Mouse (Mus musculus): Measurements from ENCODE around the gene Rabgap1l. TPM values are rescaled to one million over a fixed set of nuclear protein-coding genes. Genes with fewer than 3 reads are reported as not detected.
"Not testable (repeated sequence)": the region's sequence is repeated elsewhere in the genome, so short reads cannot be mapped to it uniquely, and the experiment has no call there.

The Rabgap1l gene
- polyA plus RNA-seq, 1 experiment from 2014 or later, result 12.2 TPM

GRCm38 (mm10) chr1:160438820-160439219, 354.2 kb downstream of the Rabgap1l start:
- Histone ChIP-seq H3K27ac (ENCODE audit: low read depth, low read length) (no peak overlapping the region), H3K4me2 (no peak overlapping the region), H3K36me3 (ENCODE audit: control insufficient read depth, insufficient read depth, low read length) (no peaks in the 10 kb centered on the region), H3K4me1 (ENCODE audit: control insufficient read depth, insufficient read depth, low read length) (no peaks in the 10 kb centered on the region), H3K9me3 (ENCODE audit: control insufficient read depth, low read length) (no peaks in the 10 kb centered on the region), H3K4me3 (ENCODE audit: low read depth, low read length) (no peak overlapping the region), H3K9ac (ENCODE audit: low read length) (no peak overlapping the region), H3K27me3 (ENCODE audit: control insufficient read depth, insufficient read depth, low read length) (no peaks in the 10 kb centered on the region)
- no peak for ATAC-seq (ENCODE audit: low FRiP score)
- DNase-seq (ENCODE audit: low spot score, missing footprints), result no peak
- 70% methylated on average over 4 of the region's 4 CpGs for WGBS

DNA sequence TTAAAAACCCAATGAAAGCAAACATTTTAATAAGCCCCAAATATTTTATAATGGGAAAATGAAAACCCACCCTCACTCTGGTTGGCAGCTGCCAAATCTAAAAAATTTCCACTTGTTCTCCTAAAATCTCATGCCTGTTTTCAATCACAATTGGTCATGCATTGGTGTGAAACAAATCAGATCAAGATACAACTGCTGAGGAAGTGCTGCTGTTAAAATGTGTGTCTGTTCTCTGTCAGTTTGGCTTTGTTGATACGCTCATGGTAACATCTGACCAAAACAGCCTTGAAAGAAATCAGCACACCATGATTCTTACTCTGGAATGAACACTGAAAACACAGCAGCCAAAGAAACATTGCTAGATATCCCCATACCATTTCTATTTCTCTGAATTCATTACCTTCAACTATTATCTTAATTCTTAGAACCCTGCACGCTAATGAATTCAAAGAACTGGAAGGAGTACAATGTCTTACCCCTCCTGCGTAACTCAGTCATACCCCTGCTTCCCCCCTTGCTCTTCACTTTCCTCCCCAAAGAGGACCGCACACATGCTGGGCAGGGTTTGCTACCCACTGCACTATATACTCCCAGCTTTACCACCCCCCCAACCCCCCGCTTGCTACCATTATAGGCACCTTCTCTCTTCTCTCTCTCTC, 375.7 kb downstream of the Rabgap1l start:
- 72% methylated on average over 5 of the region's 5 CpGs for WGBS
- DNase-seq (ENCODE audit: low spot score, missing footprints), result no peak
- Histone ChIP-seq H3K4me1 (ENCODE audit: control insufficient read depth, insufficient read depth, low read length) (no peaks in the 10 kb centered on the region), H3K9me3 (ENCODE audit: control insufficient read depth, low read length) (no peaks in the 10 kb centered on the region), H3K4me2 (no peak overlapping the region), H3K27ac (ENCODE audit: low read depth, low read length) (no peak overlapping the region), H3K36me3 (ENCODE audit: control insufficient read depth, insufficient read depth, low read length) (no peaks in the 10 kb centered on the region), H3K9ac (ENCODE audit: low read length) (no peak overlapping the region), H3K4me3 (ENCODE audit: low read depth, low read length) (no peak overlapping the region), H3K27me3 (ENCODE audit: control insufficient read depth, insufficient read depth, low read length) (no peaks in the 10 kb centered on the region)
- ATAC-seq (ENCODE audit: low FRiP score), result no peak

GRCm38 (mm10) chr1:160410822-160411221, 382.2 kb downstream of the Rabgap1l start:
- Histone ChIP-seq H3K4me2 (no peak overlapping the region), H3K4me1 (ENCODE audit: control insufficient read depth, insufficient read depth, low read length) (no peaks in the 10 kb centered on the region), H3K36me3 (ENCODE audit: control insufficient read depth, insufficient read depth, low read length) (no peaks in the 10 kb centered on the region), H3K27ac (ENCODE audit: low read depth, low read length) (no peak overlapping the region), H3K4me3 (ENCODE audit: low read depth, low read length) (no peak overlapping the region), H3K27me3 (ENCODE audit: control insufficient read depth, insufficient read depth, low read length) (no peaks in the 10 kb centered on the region), H3K9me3 (ENCODE audit: control insufficient read depth, low read length) (no peaks in the 10 kb centered on the region), H3K9ac (ENCODE audit: low read length) (no peak overlapping the region)
- 59% methylated on average over 5 of the region's 5 CpGs for WGBS
- DNase-seq (ENCODE audit: low spot score, missing footprints), result no peak
- no peak for ATAC-seq (ENCODE audit: low FRiP score)

- whole genome bisulfite sequencing, result 96% methylated on average over 4 of the region's 4 CpGs
- H3K36me3 ChIP-seq (ENCODE audit: control insufficient read depth, insufficient read depth, low read length); H3K4me1 ChIP-seq (ENCODE audit: control insufficient read depth, insufficient read depth, low read length); H3K4me2 ChIP-seq; H3K9ac ChIP-seq (ENCODE audit: low read length); H3K27ac ChIP-seq (ENCODE audit: low read depth, low read length); H3K27me3 ChIP-seq (ENCODE audit: control insufficient read depth, insufficient read depth, low read length); DNase-seq (ENCODE audit: low spot score, missing footprints); H3K4me3 ChIP-seq (ENCODE audit: low read depth, low read length); H3K9me3 ChIP-seq (ENCODE audit: control insufficient read depth, low read length); ATAC-seq (ENCODE audit: low FRiP score): not testable (repeated sequence)
Observed at GRCm38 (mm10) chr1:160409689-160410088, 383.3 kb downstream of the Rabgap1l start.

DNA sequence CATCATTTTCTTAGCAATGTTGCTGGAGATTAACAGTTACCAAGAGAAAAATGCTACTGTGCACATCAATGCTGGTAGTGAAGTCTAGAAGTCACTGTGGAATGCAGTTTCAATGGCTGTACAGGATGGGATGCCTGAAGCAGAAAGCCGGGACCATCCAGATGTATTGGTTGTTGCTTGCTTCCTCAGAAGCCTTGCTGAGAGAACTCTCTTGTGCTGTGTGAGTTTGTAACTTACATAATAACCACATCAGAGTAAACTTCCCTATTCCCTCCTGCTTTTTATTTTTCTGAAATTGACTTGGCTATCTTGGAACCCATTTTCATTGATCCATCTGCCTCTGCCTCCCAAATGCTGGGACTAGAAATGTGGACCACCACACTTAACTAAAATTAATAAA, 383.9 kb downstream of the Rabgap1l start:
- H3K27me3 ChIP-seq (ENCODE audit: control insufficient read depth, insufficient read depth, low read length), result no peaks in the 10 kb centered on the region
- H3K9ac ChIP-seq (ENCODE audit: low read length), result no peak overlapping the region
- DNase-seq (ENCODE audit: low spot score, missing footprints), result no peak

DNA sequence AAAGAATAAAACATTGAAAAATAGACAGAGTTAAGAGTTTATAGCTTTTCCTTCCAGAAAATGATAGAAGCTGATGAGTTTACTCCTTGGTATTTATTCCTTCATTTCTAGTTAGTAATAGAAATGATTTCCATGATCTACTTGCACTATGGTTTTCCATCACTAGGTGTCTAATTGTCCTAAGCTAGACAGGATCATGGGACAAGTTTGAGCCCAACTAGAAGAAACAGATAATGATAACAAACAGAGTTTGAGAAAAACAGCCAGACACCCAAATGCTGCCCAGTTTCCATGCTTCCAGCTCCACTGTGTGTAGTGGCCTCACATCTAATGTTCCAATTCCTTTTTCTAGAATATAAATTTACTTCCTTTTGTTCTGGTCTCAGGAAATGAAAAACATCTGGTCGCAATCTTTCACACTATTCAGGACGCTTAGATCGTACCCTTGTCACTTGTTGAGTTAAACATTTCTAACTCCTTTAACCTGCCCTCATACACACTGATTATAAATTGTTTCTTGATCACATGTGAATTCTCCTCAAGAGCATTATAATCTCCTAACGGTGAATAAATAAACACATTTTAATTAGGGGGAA, 384.6 kb downstream of the Rabgap1l start:
- WGBS, result 81% methylated on average over 4 of the region's 4 CpGs
- no peaks in the 10 kb centered on the region for H3K9me3 ChIP-seq (ENCODE audit: control insufficient read depth, low read length)
- H3K36me3 ChIP-seq (ENCODE audit: control insufficient read depth, insufficient read depth, low read length), result no peaks in the 10 kb centered on the region
- H3K4me2 ChIP-seq, result no peak overlapping the region
- no peak for DNase-seq (ENCODE audit: low spot score, missing footprints)
- H3K27me3 ChIP-seq (ENCODE audit: control insufficient read depth, insufficient read depth, low read length), result no peaks in the 10 kb centered on the region
- no peaks in the 10 kb centered on the region for H3K4me1 ChIP-seq (ENCODE audit: control insufficient read depth, insufficient read depth, low read length)
- no peak for ATAC-seq (ENCODE audit: low FRiP score)
- no peak overlapping the region for H3K4me3 ChIP-seq (ENCODE audit: low read depth, low read length)
- H3K9ac ChIP-seq (ENCODE audit: low read length), result no peak overlapping the region
- H3K27ac ChIP-seq (ENCODE audit: low read depth, low read length), result no peak overlapping the region

More for the DNA sequence above, 383.9 kb downstream of the Rabgap1l start:
- no peaks in the 10 kb centered on the region for H3K9me3 ChIP-seq (ENCODE audit: control insufficient read depth, low read length)
- WGBS, result 86% methylated on average over 1 of the region's 1 CpGs
- no peak overlapping the region for H3K4me2 ChIP-seq
- H3K36me3 ChIP-seq (ENCODE audit: control insufficient read depth, insufficient read depth, low read length), result no peaks in the 10 kb centered on the region
- no peak for ATAC-seq (ENCODE audit: low FRiP score)
- no peak overlapping the region for H3K4me3 ChIP-seq (ENCODE audit: low read depth, low read length)
- H3K27ac ChIP-seq (ENCODE audit: low read depth, low read length), result no peak overlapping the region
- H3K4me1 ChIP-seq (ENCODE audit: control insufficient read depth, insufficient read depth, low read length), result no peaks in the 10 kb centered on the region

DNA sequence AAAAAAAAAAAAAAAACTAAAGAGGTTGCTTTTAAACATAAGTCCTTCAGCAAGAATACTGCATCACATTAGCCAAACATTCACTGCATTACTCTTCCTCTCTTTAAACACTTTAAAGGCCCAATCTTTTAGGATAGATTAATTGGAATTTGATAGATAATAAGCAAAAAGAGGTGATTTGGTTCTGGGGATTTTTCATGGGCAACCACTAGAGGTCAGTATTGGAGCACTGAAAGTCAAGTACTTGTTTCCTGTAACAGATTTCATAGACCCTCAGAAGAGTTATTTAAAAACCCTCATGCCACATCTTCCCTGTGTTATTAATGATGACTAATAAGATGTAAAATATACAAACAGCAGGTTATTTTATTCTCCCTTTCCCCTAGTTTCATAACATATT, 393.6 kb downstream of the Rabgap1l start:
- Histone ChIP-seq H3K4me2 (no peak overlapping the region), H3K9ac (ENCODE audit: low read length) (no peak overlapping the region), H3K9me3 (ENCODE audit: control insufficient read depth, low read length) (no peaks in the 10 kb centered on the region), H3K27me3 (ENCODE audit: control insufficient read depth, insufficient read depth, low read length) (no peaks in the 10 kb centered on the region), H3K4me3 (ENCODE audit: low read depth, low read length) (no peak overlapping the region), H3K27ac (ENCODE audit: low read depth, low read length) (no peak overlapping the region), H3K4me1 (ENCODE audit: control insufficient read depth, insufficient read depth, low read length) (no peaks in the 10 kb centered on the region), H3K36me3 (ENCODE audit: control insufficient read depth, insufficient read depth, low read length) (no peaks in the 10 kb centered on the region)
- DNase-seq (ENCODE audit: low spot score, missing footprints) (peak; percentile 91), ATAC-seq (ENCODE audit: low FRiP score) (no peak)

DNA sequence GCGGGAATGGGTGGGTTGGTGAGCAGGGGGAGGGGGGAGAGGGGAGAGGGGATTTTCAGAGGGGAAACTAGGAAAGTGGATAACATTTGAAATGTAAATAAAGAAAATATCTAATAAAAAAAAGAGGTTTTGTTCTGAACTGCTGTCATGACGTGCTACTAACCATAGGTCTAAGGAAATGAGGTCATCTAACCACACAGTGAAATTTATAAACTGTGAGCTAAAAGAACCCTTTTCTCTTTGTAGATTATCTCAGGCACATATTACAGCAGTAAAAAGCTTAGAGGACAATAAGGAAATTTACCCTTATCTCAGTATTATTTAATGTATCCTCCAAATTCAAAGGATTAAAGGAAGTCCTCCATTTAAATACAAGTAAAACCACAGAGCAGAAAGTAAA, 396.0 kb downstream of the Rabgap1l start:
- Histone ChIP-seq H3K27me3 (ENCODE audit: control insufficient read depth, insufficient read depth, low read length) (no peaks in the 10 kb centered on the region), H3K4me2 (no peak overlapping the region), H3K36me3 (ENCODE audit: control insufficient read depth, insufficient read depth, low read length) (no peaks in the 10 kb centered on the region), H3K4me1 (ENCODE audit: control insufficient read depth, insufficient read depth, low read length) (no peaks in the 10 kb centered on the region), H3K9ac (ENCODE audit: low read length) (no peak overlapping the region), H3K4me3 (ENCODE audit: low read depth, low read length) (no peak overlapping the region), H3K9me3 (ENCODE audit: control insufficient read depth, low read length) (no peaks in the 10 kb centered on the region), H3K27ac (ENCODE audit: low read depth, low read length) (no peak overlapping the region)
- DNase-seq (ENCODE audit: low spot score, missing footprints) (no peak), ATAC-seq (ENCODE audit: low FRiP score) (no peak)
- 58% methylated on average over 2 of the region's 2 CpGs for WGBS

- 53% methylated on average over 2 of the region's 2 CpGs for WGBS
- no peaks in the 10 kb centered on the region for H3K9me3 ChIP-seq (ENCODE audit: control insufficient read depth, low read length)
Observed at GRCm38 (mm10) chr1:160387446-160387845, 405.6 kb downstream of the Rabgap1l start.

More at GRCm38 (mm10) chr1:160387446-160387845, 405.6 kb downstream of the Rabgap1l start:
- Histone ChIP-seq H3K27me3 (ENCODE audit: control insufficient read depth, insufficient read depth, low read length) (no peaks in the 10 kb centered on the region), H3K36me3 (ENCODE audit: control insufficient read depth, insufficient read depth, low read length) (no peaks in the 10 kb centered on the region), H3K4me1 (ENCODE audit: control insufficient read depth, insufficient read depth, low read length) (no peaks in the 10 kb centered on the region), H3K9ac (ENCODE audit: low read length) (no peak overlapping the region), H3K4me2 (no peak overlapping the region), H3K4me3 (ENCODE audit: low read depth, low read length) (no peak overlapping the region), H3K27ac (ENCODE audit: low read depth, low read length) (no peak overlapping the region)
- no peak for DNase-seq (ENCODE audit: low spot score, missing footprints)
- ATAC-seq (ENCODE audit: low FRiP score), result no peak
